Mouse (Mus musculus): Measurements from ENCODE around the gene Vmo1. TPM values are rescaled to one million over a fixed set of nuclear protein-coding genes. Genes with fewer than 3 reads are reported as not detected.
A peak's percentile ranks its signal among the peaks of the same experiment; 100 is the strongest.
"Not testable (repeated sequence)": the region's sequence is repeated elsewhere in the genome, so short reads cannot be mapped to it uniquely, and the experiment has no call there.

The Vmo1 gene
- polyA plus RNA-seq, 1 experiment from 2014 or later: not detected

DNA sequence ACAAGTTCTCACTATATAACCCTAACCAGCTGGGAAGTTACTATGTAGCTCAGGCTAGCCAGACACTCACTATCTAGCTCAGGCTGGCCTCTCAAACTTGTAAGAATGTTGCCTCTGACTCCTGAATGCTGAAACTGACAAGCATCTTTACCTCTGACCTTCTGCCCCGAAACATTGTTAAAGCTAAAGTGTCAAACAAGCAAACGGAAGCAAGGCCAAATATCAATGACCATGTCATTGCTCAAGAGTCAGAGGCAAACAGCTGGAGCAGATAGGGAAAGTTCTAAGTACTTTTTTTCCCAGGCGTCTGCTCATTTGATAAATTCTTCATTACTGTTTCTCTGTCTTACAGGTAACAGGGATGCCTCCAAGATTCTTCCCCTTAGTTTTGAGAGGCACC, 12.4 kb downstream of the Vmo1 start:
- Histone ChIP-seq H3K36me3 (ENCODE audit: control insufficient read depth, insufficient read depth, low read length) (no peaks in the 10 kb centered on the region), H3K9me3 (ENCODE audit: control insufficient read depth, low read length) (no peaks in the 10 kb centered on the region), H3K4me3 (replicated peaks; ENCODE audit: low read depth, low read length) (no peak overlapping the region), H3K9ac (replicated peaks; ENCODE audit: low read length) (no peak overlapping the region), H3K4me2 (ENCODE audit: low read length) (no peak overlapping the region), H3K27me3 (ENCODE audit: control insufficient read depth, insufficient read depth, low read length) (no peaks in the 10 kb centered on the region), H3K27ac (replicated peaks; ENCODE audit: low read depth, low read length) (no peak overlapping the region), H3K4me1 (ENCODE audit: control insufficient read depth, insufficient read depth, low read length) (no peaks in the 10 kb centered on the region)
- 76% methylated on average over 3 of the region's 3 CpGs for WGBS
- DNase-seq (no peak), ATAC-seq (ENCODE audit: low FRiP score, low TSS enrichment) (no peak)

- Histone ChIP-seq H3K4me1 (ENCODE audit: control insufficient read depth, insufficient read depth, low read length) (no peaks in the 10 kb centered on the region), H3K9ac (replicated peaks; ENCODE audit: low read length) (no peak overlapping the region), H3K36me3 (ENCODE audit: control insufficient read depth, insufficient read depth, low read length) (no peaks in the 10 kb centered on the region), H3K4me3 (replicated peaks; ENCODE audit: low read depth, low read length) (no peak overlapping the region), H3K4me2 (ENCODE audit: low read length) (no peak overlapping the region), H3K27me3 (ENCODE audit: control insufficient read depth, insufficient read depth, low read length) (no peaks in the 10 kb centered on the region), H3K9me3 (ENCODE audit: control insufficient read depth, low read length) (no peaks in the 10 kb centered on the region), H3K27ac (replicated peaks; ENCODE audit: low read depth, low read length) (no peak overlapping the region)
- ATAC-seq (ENCODE audit: low FRiP score, low TSS enrichment) (no peak), DNase-seq (no peak)
- WGBS: 94% methylated on average over 1 of the region's 1 CpGs
Observed at GRCm38 (mm10) chr11:70500476-70500812, 14.0 kb downstream of the Vmo1 start.

GRCm38 (mm10) chr11:70499566-70500475, 14.6 kb downstream of the Vmo1 start:
- DNase-seq (peak; percentile 17), ATAC-seq (ENCODE audit: low FRiP score, low TSS enrichment) (no peak)
- H3K9ac ChIP-seq (replicated peaks; ENCODE audit: low read length): no peak overlapping the region
- H3K36me3 ChIP-seq (ENCODE audit: control insufficient read depth, insufficient read depth, low read length): no peaks in the 10 kb centered on the region
- no peak overlapping the region for H3K27ac ChIP-seq (replicated peaks; ENCODE audit: low read depth, low read length)
- WGBS: 67% methylated on average over 14 of the region's 14 CpGs
- no peak overlapping the region for H3K4me3 ChIP-seq (replicated peaks; ENCODE audit: low read depth, low read length)
- H3K9me3 ChIP-seq (ENCODE audit: control insufficient read depth, low read length): no peaks in the 10 kb centered on the region
- no peak overlapping the region for H3K4me2 ChIP-seq (ENCODE audit: low read length)
- no peaks in the 10 kb centered on the region for H3K27me3 ChIP-seq (ENCODE audit: control insufficient read depth, insufficient read depth, low read length)
- no peaks in the 10 kb centered on the region for H3K4me1 ChIP-seq (ENCODE audit: control insufficient read depth, insufficient read depth, low read length)

GRCm38 (mm10) chr11:70489684-70490083, 24.7 kb downstream of the Vmo1 start:
- 84% methylated on average over 6 of the region's 6 CpGs for WGBS
- H3K4me2 ChIP-seq (ENCODE audit: low read length): no peak overlapping the region
- H3K36me3 ChIP-seq (ENCODE audit: control insufficient read depth, insufficient read depth, low read length): no peaks in the 10 kb centered on the region
- no peak overlapping the region for H3K9ac ChIP-seq (replicated peaks; ENCODE audit: low read length)
- H3K4me1 ChIP-seq (ENCODE audit: control insufficient read depth, insufficient read depth, low read length): no peaks in the 10 kb centered on the region
- no peak for DNase-seq
- no peak overlapping the region for H3K27ac ChIP-seq (replicated peaks; ENCODE audit: low read depth, low read length)
- no peaks in the 10 kb centered on the region; the same call in 1 of the 2 replicates for H3K9me3 ChIP-seq (ENCODE audit: control insufficient read depth, low read length)
- H3K4me3 ChIP-seq (replicated peaks; ENCODE audit: low read depth, low read length): no peak overlapping the region
- H3K27me3 ChIP-seq (ENCODE audit: control insufficient read depth, insufficient read depth, low read length): no peaks in the 10 kb centered on the region
- ATAC-seq (ENCODE audit: low FRiP score, low TSS enrichment): no peak

DNA sequence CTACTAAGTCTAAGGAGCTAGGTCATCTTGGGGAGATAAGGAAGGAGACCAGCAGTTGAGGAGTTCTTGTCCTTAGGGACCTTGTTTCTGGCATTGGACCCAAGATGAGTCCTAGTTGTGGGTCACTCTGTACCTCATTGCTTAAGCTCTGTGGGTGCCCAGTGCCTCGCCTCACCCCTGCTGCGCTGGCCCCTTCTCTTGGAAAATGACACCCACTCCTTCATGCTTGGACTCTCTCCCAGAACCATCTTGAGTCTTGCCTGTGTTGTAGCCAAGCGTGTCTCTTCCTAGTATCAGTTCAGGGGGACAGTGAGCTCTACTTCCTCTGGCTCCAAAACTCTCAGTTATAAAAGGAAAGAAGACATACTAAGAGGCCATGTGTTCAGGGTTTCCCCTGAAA, 25.3 kb downstream of the Vmo1 start:
- Histone ChIP-seq H3K27me3 (ENCODE audit: control insufficient read depth, insufficient read depth, low read length) (no peaks in the 10 kb centered on the region), H3K4me1 (ENCODE audit: control insufficient read depth, insufficient read depth, low read length) (no peaks in the 10 kb centered on the region), H3K36me3 (ENCODE audit: control insufficient read depth, insufficient read depth, low read length) (no peaks in the 10 kb centered on the region), H3K9ac (replicated peaks; ENCODE audit: low read length) (no peak overlapping the region), H3K27ac (replicated peaks; ENCODE audit: low read depth, low read length) (no peak overlapping the region), H3K4me3 (replicated peaks; ENCODE audit: low read depth, low read length) (no peak overlapping the region), H3K9me3 (ENCODE audit: control insufficient read depth, low read length) (no peaks in the 10 kb centered on the region; the same call in 1 of the 2 replicates), H3K4me2 (ENCODE audit: low read length) (no peak overlapping the region)
- DNase-seq (no peak), ATAC-seq (ENCODE audit: low FRiP score, low TSS enrichment) (no peak)
- 86% methylated on average over 3 of the region's 3 CpGs for WGBS

GRCm38 (mm10) chr11:70487816-70488215, 26.6 kb downstream of the Vmo1 start:
- WGBS: 55% methylated on average over 4 of the region's 4 CpGs
- no peaks in the 10 kb centered on the region for H3K4me1 ChIP-seq (ENCODE audit: control insufficient read depth, insufficient read depth, low read length)
- H3K4me2 ChIP-seq (ENCODE audit: low read length): no peak overlapping the region
- H3K36me3 ChIP-seq (ENCODE audit: control insufficient read depth, insufficient read depth, low read length): no peaks in the 10 kb centered on the region
- H3K9me3 ChIP-seq (ENCODE audit: control insufficient read depth, low read length): no peaks in the 10 kb centered on the region; the same call in 1 of the 2 replicates
- no peak for DNase-seq
- H3K27me3 ChIP-seq (ENCODE audit: control insufficient read depth, insufficient read depth, low read length): no peaks in the 10 kb centered on the region
- ATAC-seq (ENCODE audit: low FRiP score, low TSS enrichment): no peak
- H3K9ac ChIP-seq (replicated peaks; ENCODE audit: low read length): no peak overlapping the region
- H3K4me3 ChIP-seq (replicated peaks; ENCODE audit: low read depth, low read length): no peak overlapping the region
- H3K27ac ChIP-seq (replicated peaks; ENCODE audit: low read depth, low read length): no peak overlapping the region

DNA sequence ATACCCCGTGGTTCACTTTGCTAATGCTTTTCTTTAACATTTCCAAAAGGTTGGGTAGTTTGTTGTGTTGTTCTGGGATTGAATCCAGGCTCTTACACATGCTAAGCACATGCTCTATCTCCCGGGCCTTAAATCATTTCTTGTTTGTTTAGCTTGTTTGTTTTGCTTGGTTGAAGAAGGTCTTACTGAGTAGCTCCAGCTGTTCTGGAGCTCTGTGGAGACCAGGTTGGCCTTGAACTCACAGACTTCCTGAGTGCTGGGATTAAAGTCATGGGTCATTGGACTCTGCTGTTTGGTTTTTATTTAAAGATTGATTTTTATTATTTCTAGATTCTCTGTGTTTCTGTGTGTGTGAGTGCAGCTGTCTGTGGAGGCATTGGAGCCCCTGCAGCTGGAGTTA, 28.9 kb downstream of the Vmo1 start:
- no peak overlapping the region for H3K4me2 ChIP-seq (ENCODE audit: low read length)
- H3K9me3 ChIP-seq (ENCODE audit: control insufficient read depth, low read length): no peaks in the 10 kb centered on the region
- H3K36me3 ChIP-seq (ENCODE audit: control insufficient read depth, insufficient read depth, low read length): no peaks in the 10 kb centered on the region
- H3K27ac ChIP-seq (replicated peaks; ENCODE audit: low read depth, low read length): no peak overlapping the region
- H3K27me3 ChIP-seq (ENCODE audit: control insufficient read depth, insufficient read depth, low read length): no peaks in the 10 kb centered on the region
- DNase-seq (no peak), ATAC-seq (ENCODE audit: low FRiP score, low TSS enrichment) (no peak)
- H3K4me1 ChIP-seq (ENCODE audit: control insufficient read depth, insufficient read depth, low read length): no peaks in the 10 kb centered on the region
- 53% methylated on average over 2 of the region's 2 CpGs for WGBS
- no peak overlapping the region for H3K9ac ChIP-seq (replicated peaks; ENCODE audit: low read length)
- H3K4me3 ChIP-seq (replicated peaks; ENCODE audit: low read depth, low read length): no peak overlapping the region

DNA sequence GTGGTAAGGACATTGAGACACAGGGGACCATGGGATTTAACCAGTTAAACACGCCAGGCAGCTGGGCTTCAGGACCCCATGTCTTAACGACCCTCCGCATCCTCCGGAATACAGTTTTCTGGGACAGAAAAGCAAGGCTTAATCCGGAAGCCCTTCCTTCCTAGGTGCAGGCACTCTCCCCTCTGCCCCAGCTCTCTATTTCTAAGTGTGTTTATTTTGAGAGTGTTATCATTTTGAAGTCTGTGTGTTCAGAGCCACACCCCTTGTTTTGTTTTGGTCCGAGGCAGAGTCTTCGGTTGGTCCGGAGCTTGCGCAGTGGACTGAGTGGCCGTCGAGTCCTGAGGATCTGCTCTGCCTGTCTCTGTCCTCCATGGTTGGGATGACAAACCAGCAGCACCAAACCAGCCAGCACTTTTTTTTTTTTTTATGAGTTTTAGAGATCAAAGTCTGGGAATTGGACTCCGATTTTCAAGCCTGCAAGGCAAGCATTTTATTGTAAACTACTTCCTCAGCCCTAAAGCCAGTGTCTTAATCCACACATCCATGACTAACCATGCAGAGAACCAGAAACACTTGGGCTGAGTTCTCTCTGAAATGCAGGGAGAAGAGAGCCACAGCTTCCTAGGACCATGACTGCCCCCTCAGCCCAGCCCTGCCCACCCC, 39.4 kb downstream of the Vmo1 start:
- no peaks in the 10 kb centered on the region for H3K36me3 ChIP-seq (ENCODE audit: control insufficient read depth, insufficient read depth, low read length)
- no peaks in the 10 kb centered on the region for H3K27me3 ChIP-seq (ENCODE audit: control insufficient read depth, insufficient read depth, low read length)
- no peak overlapping the region for H3K4me3 ChIP-seq (replicated peaks; ENCODE audit: low read depth, low read length)
- no peak overlapping the region for H3K27ac ChIP-seq (replicated peaks; ENCODE audit: low read depth, low read length)
- H3K9ac ChIP-seq (replicated peaks; ENCODE audit: low read length): no peak overlapping the region
- ATAC-seq (ENCODE audit: low FRiP score, low TSS enrichment): no peak
- 71% methylated on average over 12 of the region's 12 CpGs for WGBS
- no peaks in the 10 kb centered on the region for H3K4me1 ChIP-seq (ENCODE audit: control insufficient read depth, insufficient read depth, low read length)
- H3K4me2 ChIP-seq (ENCODE audit: low read length): no peak overlapping the region
- H3K9me3 ChIP-seq (ENCODE audit: control insufficient read depth, low read length): no peaks in the 10 kb centered on the region
- DNase-seq: no peak

DNA sequence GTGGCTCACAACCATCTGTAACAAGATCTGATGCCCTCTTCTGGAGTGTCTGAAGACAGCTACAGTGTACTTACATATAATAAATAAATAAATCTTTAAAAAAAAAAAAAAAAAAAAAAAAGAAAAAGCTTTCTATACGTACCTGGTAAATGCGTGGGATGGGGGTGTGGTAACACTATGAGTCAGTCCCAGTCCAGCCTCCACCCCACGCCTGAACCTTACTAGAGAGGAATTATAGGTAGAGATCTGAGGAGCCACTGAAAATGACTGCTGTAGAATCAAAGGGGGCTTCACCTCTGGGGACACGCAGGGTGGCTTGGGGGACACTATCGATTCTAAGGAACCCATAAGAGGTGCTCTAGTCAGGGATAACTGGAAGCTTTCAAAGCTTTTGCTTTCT, 41.1 kb downstream of the Vmo1 start:
- H3K9ac ChIP-seq (replicated peaks; ENCODE audit: low read length); H3K4me1 ChIP-seq (ENCODE audit: control insufficient read depth, insufficient read depth, low read length); H3K36me3 ChIP-seq (ENCODE audit: control insufficient read depth, insufficient read depth, low read length); DNase-seq; H3K9me3 ChIP-seq (ENCODE audit: control insufficient read depth, low read length); H3K27me3 ChIP-seq (ENCODE audit: control insufficient read depth, insufficient read depth, low read length); H3K27ac ChIP-seq (replicated peaks; ENCODE audit: low read depth, low read length); ATAC-seq (ENCODE audit: low FRiP score, low TSS enrichment); H3K4me3 ChIP-seq (replicated peaks; ENCODE audit: low read depth, low read length); H3K4me2 ChIP-seq (ENCODE audit: low read length): not testable (repeated sequence)
- WGBS: 92% methylated on average over 5 of the region's 5 CpGs

Measured in midbrain, embryonic 14.5 days (tissue).